Mouse (Mus musculus) lung, postnatal 14 days (tissue): ENCODE measurements around the gene Tas2r109.
"Not testable (repeated sequence)": the region's sequence is repeated elsewhere in the genome, so short reads cannot be mapped to it uniquely, and the experiment has no call there.

ENCODE experiments used
- DNase-seq: peaks from one replicate; pipeline ENCODE4 v3.0.0; 2021

The Tas2r109 gene

GRCm38 (mm10) chr6:132980865-132981264 lies at the start of gene Tas2r109:
Gene Tas2r109, minus strand, starts transcription at chr6:132980965.
- no peak for DNase-seq

- no peak for DNase-seq
Observed at GRCm38 (mm10) chr6:132957819-132958218, 22.9 kb downstream of the Tas2r109 start, which contains the start of gene Tas2r131. Gene Tas2r131, minus strand, starts transcription at chr6:132957919.

GRCm38 (mm10) chr6:132950802-132951201 lies 30.0 kb downstream of the Tas2r109 start, which contains the start of gene Tas2r129:
Gene Tas2r129, plus strand, starts transcription at chr6:132951102.
- DNase-seq: no peak

- not testable (repeated sequence) for DNase-seq
Observed at GRCm38 (mm10) chr6:132941376-132941775, 39.4 kb downstream of the Tas2r109 start.
